Mouse (Mus musculus) activated CD4-positive, CD25-positive, alpha-beta regulatory T cell, adult 4 months (primary cell): ENCODE results near the gene Gm28053. TPM values are rescaled to one million over a fixed set of nuclear protein-coding genes. Genes with fewer than 3 reads are reported as not detected.
"Not testable (repeated sequence)": the region's sequence is repeated elsewhere in the genome, so short reads cannot be mapped to it uniquely, and the experiment has no call there.

ENCODE experiments used
- ATAC-seq: one replicate; pipeline ENCODE4 v1.8.0; 2017
- polyA plus RNA-seq, 2 experiments: library from polyadenylated mRNA; unstranded; fragments of 100-300 nt; shearing (Covaris generic); gene quantifications; one replicate each; pipeline ENCODE4 v1.2.1; 2017

The Gm28053 gene
- 10 to 100 TPM; 42.8 to 45.0 TPM for polyA plus RNA-seq

DNA sequence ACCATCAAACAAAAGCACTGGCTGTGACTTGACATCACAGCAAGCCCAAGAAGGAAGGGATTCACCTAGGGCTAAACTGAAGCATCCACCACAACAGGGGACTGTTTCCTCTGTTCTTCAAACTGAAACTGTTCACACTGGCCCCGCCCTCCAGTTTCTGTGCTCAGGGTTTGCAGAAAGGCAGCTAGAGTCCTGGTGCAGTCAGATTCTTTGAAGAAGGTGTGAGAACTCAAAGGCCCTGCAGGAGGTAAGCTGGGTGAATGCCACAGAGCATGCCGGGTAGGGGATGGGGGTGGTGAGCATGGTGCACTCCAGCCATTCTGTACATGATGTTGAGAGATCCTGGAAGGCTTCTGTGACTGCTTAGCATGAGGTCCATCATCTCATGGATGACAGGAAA is at the start of gene Gm28053, which contains the start of gene Gimap7:
Gene Gm28053 (plus strand): TSS at position 153 of the 400 bp plus-strand sequence.
Gene Gimap7 (plus strand): TSS at position 167 of the 400 bp plus-strand sequence.
- peak; percentile 95 for ATAC-seq

GRCm38 (mm10) chr6:48669446-48669969 is 48.9 kb upstream of the Gm28053 start:
- ATAC-seq: peak; percentile 32

- no peak for ATAC-seq
These were observed 43.9 kb upstream of the Gm28053 start for GRCm38 (mm10) chr6:48674291-48675058.

- no peak for ATAC-seq
These were observed 42.9 kb upstream of the Gm28053 start for GRCm38 (mm10) chr6:48675400-48675930.

- ATAC-seq: peak; percentile 45
These were observed 42.2 kb upstream of the Gm28053 start, which contains the start of gene Gimap9 for GRCm38 (mm10) chr6:48675931-48676859. Gimap9 (plus strand) TSS chr6:48676129.

DNA sequence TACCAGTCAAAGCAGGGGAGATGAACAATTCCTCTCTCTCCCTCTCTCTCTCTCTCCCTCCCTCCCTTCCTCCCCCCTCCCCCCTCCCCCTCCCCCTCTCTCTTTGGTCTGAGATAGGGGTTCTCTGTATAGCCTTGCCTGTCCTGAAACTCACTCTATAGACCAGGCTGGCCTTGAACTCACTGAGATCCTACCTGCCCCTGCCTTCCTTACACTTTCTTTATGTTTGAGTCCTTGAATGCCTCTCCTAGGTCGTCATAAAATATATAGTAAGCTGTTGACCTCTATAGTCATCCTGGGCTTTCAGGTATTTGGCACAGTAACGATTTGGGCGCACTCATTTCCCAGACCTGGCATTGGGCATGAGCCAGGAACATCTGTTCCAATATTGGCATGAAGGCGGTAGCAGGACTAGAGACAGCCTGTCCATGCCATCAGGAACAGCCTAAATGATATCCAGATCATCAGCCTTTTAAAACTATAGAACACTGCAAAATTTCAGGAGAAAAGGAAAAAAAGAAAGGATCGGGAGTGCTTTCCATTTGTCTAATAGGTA is 41.5 kb upstream of the Gm28053 start:
- no peak for ATAC-seq

GRCm38 (mm10) chr6:48677492-48678345 is 40.7 kb upstream of the Gm28053 start:
- ATAC-seq: no peak

GRCm38 (mm10) chr6:48678391-48678790 is 40.0 kb upstream of the Gm28053 start:
- ATAC-seq: no peak

DNA sequence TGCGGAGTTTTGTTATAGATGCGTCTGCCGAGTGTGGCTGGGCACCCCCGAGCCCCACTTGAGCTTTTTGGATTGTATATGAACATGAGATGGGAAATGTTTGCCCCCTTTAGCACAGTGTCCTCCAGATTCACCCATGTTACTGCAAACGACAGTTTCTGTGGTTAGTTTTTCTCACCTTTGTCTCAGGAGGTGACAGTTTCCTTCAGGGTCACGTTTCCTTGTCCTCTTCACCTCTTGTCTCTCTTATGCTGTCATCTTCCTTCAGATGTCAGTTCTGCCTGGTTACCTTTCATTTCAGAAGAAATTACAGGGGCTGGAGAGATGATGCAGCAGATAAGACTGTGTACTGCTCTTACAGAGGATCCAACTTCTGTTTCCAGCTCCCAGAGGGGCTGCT is 38.7 kb upstream of the Gm28053 start:
- ATAC-seq: peak; percentile 25

DNA sequence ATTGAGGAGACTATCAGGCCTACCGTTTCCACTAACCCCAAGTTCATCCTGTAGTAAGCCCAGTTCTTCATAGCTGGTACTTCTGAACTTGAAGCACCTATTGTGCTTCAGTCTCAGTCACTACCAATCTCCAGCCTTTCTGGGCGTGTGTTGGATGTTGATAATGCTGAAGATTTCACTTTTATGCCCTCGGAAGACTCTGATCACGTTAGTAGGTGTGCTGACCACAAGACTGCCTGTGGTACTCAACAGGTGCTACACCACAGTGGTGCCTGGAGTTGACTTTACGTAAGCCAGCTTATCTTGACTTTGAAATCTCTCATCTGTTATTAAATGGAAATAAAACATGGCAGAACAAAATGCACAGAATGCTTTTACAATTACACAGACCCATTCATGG is 38.0 kb upstream of the Gm28053 start:
- peak; percentile 48 for ATAC-seq

- ATAC-seq: peak; percentile 50
These were observed 36.8 kb upstream of the Gm28053 start for GRCm38 (mm10) chr6:48681472-48682090.

- no peak for ATAC-seq
These were observed 36.1 kb upstream of the Gm28053 start for GRCm38 (mm10) chr6:48682271-48682670.

GRCm38 (mm10) chr6:48683263-48683821 is 35.1 kb upstream of the Gm28053 start:
- ATAC-seq: not testable (repeated sequence)

GRCm38 (mm10) chr6:48684319-48684718 is 34.1 kb upstream of the Gm28053 start, which contains the start of gene Gimap4:
Gimap4 (plus strand) TSS chr6:48684549.
- ATAC-seq: no peak

GRCm38 (mm10) chr6:48684806-48685205 is 33.6 kb upstream of the Gm28053 start:
- ATAC-seq: no peak

DNA sequence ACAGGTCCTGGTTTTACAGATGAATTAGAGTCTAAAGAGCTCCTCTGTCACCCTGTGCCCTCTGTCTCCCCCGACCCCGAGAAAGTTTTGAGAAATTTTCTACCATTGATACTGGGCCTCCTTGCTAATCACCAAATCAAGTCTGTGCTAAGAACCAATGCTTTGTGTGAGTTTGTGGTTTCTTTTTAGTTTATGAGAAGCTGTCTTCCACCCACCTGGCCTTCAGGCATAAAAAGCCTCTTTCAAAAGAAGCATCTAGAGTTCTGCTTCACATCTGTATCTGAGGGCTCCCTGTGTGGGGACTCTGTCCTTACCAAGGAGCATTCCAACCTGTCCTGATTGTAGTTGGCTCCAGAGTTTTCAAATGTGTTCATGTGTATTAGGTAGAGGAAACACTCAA is 33.2 kb upstream of the Gm28053 start:
- no peak for ATAC-seq

DNA sequence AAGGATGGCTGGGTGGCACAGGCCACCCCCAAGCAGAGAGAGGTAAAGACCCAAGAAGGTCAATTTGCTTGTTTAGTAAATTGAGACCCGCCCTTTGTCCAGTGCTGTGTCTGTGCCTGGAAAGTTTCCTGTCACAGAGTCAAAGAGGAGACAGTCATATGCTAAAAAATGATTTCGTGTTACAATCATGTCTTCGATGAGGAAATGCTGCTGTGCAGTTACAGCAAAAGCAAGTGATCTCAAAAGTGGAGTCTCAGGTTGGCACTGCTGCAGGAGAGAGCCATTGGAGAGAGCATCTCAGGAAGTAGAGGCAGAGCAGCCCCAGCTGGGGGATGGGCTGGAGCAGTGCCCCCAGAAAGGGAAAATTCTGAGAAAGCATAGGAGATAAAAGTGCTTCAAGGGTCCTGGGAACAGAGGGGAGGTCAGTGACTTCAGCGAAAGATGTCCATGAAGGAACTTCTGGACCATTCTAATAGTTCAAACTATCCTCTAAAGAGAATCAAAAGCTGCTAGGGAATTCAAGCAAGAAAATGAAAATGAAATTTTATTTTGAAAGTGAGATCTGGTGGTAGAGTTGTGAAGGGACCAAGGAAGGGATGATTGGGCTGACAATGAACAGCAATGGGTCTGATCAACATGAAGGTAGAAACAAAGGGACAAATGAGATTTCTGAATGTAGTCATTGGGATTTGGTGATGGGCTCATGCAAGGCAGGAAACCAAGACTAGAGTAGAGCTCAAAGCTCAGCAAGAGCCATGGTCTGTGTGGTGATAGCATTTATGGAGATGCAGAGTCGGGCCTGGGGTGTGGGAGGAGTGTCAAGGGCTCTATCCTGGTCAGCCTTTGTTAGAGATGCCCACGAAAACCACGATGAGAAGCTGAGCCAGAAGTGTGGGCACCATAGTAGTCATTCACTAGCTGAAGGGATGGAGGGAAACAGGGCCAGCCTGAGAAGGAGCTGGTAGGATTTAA is 32.4 kb upstream of the Gm28053 start:
- no peak for ATAC-seq

DNA sequence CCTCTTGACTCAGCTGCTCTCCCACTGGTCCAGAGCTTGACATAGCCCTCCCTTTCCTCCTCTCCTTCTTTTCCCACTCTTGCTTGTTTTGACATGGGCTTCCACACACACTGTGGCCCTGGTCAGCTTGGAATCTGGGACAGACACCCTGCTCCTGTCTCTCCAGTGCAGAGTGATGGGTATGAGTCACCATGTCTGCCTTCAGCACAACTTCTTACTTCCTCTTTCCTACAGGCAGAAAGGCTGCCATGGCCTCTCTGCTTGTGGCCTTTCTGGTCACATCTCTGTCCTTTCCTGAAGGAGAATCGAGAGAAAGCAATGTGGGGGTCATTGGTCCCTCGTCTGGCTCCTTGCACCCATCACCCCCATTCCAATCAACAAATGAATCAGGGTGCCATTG is 31.3 kb upstream of the Gm28053 start:
- no peak for ATAC-seq

GRCm38 (mm10) chr6:48689320-48689719 is 29.1 kb upstream of the Gm28053 start:
- peak; percentile 57 for ATAC-seq
